Mouse (Mus musculus): Measurements from ENCODE around the gene Cpeb3. TPM values are rescaled to one million over a fixed set of nuclear protein-coding genes. Genes with fewer than 3 reads are reported as not detected.
"Not testable (repeated sequence)": the region's sequence is repeated elsewhere in the genome, so short reads cannot be mapped to it uniquely, and the experiment has no call there.

Cpeb3 gene
- 10 to 100 TPM; 55.2 to 55.9 TPM for total RNA-seq (2021)

GRCm38 (mm10) chr19:37208176-37208755 lies at the start of gene Cpeb3:
Cpeb3 (minus strand) TSS chr19:37208601.
- intact Hi-C loops (cut with DNase I), result loop anchor here (5.0 kb wide), 1 partner anchor 156 kb away; no protein-coding TSS in a partner anchor
- peak; percentile 26 to 40 for DNase-seq (ENCODE audit: extremely low spot score in 1 of 2, low spot score in 2 of 2)

- DNase-seq (ENCODE audit: extremely low spot score in 1 of 2, low spot score in 2 of 2), result no peak
- intact Hi-C loops (cut with DNase I), result no loop called here
Measured at GRCm38 (mm10) chr19:37255321-37255720, 46.9 kb upstream of the Cpeb3 start.

DNA sequence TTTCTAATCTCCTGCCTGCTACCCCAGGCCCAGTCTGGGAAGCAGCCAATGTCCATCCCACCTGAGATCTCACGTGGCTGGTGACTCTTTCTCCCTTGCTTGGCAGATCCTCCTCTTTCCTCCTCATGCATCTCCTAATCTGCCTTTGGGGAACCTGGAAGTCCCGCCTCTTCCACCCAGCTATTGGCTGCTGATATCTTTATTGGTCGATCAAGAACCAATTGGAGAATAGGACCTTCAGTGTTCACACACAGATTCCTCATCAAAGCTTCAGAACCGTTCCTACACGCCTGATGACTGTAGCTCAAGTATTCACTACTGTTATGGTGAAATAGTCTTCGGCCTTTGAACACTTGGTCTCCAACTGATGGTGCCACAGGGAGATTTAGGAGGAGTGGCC lies 43.7 kb upstream of the Cpeb3 start:
- intact Hi-C loops (cut with DNase I), result no loop called here
- DNase-seq (ENCODE audit: extremely low spot score in 1 of 2, low spot score in 2 of 2), result no peak

DNA sequence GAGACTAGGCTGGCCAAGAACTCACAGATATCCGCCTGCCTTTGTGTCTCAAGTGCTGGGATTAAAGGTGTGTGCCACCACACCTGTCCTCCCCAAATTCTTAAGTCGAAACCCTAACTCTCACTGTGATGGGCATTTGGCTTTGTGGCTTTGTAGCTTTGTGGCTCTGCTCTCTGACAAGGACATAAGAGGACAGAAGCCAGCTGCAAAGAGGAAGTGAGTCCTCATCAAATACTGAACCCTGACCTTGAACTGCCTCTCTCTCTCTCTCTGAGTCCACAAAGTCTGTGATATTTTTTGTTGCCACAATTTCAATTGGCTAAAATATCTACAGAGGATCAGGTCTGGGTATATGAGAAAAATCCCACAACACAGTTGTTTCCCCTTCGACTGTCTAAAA lies 39.8 kb upstream of the Cpeb3 start:
- no peak for DNase-seq (ENCODE audit: extremely low spot score in 1 of 2, low spot score in 2 of 2)
- intact Hi-C loops (cut with DNase I), result no loop called here

- intact Hi-C loops (cut with DNase I), result no loop called here
- DNase-seq (ENCODE audit: extremely low spot score in 1 of 2, low spot score in 2 of 2), result no peak
Measured at GRCm38 (mm10) chr19:37246859-37247258, 38.5 kb upstream of the Cpeb3 start.

DNA sequence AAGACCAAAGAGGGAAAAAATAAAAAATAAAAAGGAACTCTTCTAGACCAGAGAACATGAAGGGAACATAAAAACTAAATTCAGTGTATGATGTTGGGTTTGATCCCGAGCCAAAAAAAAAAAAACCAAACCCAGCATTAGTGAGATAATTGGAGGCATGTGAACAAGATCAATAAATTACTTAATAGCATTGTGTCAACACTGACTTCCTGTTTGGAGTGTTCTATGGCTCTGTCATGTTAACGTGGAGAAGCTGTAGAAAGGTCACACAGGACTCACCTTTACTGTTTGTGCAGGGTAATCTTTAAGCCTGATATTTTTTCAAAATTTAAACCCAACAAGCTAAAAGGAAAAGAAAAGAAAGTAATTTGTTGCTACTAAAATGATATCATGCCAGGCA lies 34.3 kb upstream of the Cpeb3 start:
- intact Hi-C loops (cut with DNase I), result no loop called here
- DNase-seq (ENCODE audit: extremely low spot score in 1 of 2, low spot score in 2 of 2), result no peak

GRCm38 (mm10) chr19:37241201-37241600 lies 32.8 kb upstream of the Cpeb3 start:
- DNase-seq (ENCODE audit: extremely low spot score in 1 of 2, low spot score in 2 of 2), result no peak
- intact Hi-C loops (cut with DNase I), result no loop called here

DNA sequence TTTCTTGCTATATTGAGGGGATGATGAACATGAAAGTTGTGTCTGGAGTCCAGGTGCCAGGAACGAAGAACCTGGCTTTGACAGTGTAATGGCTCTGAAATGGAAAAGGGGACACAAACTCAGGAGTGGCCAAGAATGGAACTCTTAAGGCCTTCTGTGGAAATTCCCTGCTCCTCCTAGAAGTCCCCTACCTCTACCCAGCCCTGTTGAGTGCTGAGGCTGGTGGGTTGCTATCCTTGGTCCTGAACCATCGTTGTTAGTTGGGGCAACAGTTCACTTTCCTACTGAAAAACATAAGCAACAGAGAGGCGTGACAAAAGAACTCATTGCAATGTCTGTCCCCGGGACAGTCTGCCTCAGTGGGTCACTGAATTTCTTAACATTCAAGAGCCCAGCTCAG lies 30.7 kb upstream of the Cpeb3 start:
- DNase-seq (ENCODE audit: extremely low spot score in 1 of 2, low spot score in 2 of 2), result no peak
- intact Hi-C loops (cut with DNase I), result no loop called here

- DNase-seq (ENCODE audit: extremely low spot score in 1 of 2, low spot score in 2 of 2), result peak in 1 of 2 experiments; percentile 44
- intact Hi-C loops (cut with DNase I), result no loop called here
Measured at GRCm38 (mm10) chr19:37238651-37239050, 30.2 kb upstream of the Cpeb3 start.

GRCm38 (mm10) chr19:37237712-37238437 lies 29.5 kb upstream of the Cpeb3 start:
- intact Hi-C loops (cut with DNase I), result no loop called here
- no peak for DNase-seq (ENCODE audit: extremely low spot score in 1 of 2, low spot score in 2 of 2)

GRCm38 (mm10) chr19:37237306-37237705 lies 28.9 kb upstream of the Cpeb3 start:
- intact Hi-C loops (cut with DNase I), result no loop called here
- no peak for DNase-seq (ENCODE audit: extremely low spot score in 1 of 2, low spot score in 2 of 2)

DNA sequence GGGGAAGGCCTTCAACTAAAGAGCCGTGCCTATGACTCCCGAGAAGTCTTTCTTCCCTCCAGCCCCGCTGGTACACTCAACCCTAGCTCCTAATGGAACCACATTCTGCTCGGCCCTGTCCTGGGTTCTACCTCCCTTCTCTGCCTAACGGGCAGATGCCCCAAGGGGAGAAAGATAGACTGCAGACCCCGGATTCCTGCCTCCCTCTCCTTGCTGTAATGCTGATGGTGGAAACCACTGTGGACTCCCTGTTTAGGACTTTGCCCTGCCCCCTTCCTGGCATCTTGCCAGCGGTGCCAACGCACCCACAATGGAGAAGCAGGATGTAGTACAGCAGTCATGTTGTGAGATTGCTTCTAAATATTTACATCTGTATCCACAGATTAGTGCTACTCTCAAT lies 27.4 kb upstream of the Cpeb3 start:
- intact Hi-C loops (cut with DNase I), result loop anchor here (1.0 kb wide), 1 partner anchor 265 kb away; no protein-coding TSS in a partner anchor
- DNase-seq (ENCODE audit: extremely low spot score in 1 of 2, low spot score in 2 of 2), result peak in 1 of 2 experiments; percentile 52

- intact Hi-C loops (cut with DNase I), result no loop called here
Measured at GRCm38 (mm10) chr19:37233561-37234539, 25.4 kb upstream of the Cpeb3 start.

GRCm38 (mm10) chr19:37232598-37232997 lies 24.2 kb upstream of the Cpeb3 start:
- intact Hi-C loops (cut with DNase I); DNase-seq (ENCODE audit: extremely low spot score in 1 of 2, low spot score in 2 of 2): not testable (repeated sequence)

More at GRCm38 (mm10) chr19:37233561-37234539, 25.4 kb upstream of the Cpeb3 start:
- DNase-seq (ENCODE audit: extremely low spot score in 1 of 2, low spot score in 2 of 2), result peak in 1 of 2 experiments; percentile 31

GRCm38 (mm10) chr19:37225197-37225862 lies 16.9 kb upstream of the Cpeb3 start:
- DNase-seq (ENCODE audit: extremely low spot score in 1 of 2, low spot score in 2 of 2), result no peak
- intact Hi-C loops (cut with DNase I), result no loop called here

DNA sequence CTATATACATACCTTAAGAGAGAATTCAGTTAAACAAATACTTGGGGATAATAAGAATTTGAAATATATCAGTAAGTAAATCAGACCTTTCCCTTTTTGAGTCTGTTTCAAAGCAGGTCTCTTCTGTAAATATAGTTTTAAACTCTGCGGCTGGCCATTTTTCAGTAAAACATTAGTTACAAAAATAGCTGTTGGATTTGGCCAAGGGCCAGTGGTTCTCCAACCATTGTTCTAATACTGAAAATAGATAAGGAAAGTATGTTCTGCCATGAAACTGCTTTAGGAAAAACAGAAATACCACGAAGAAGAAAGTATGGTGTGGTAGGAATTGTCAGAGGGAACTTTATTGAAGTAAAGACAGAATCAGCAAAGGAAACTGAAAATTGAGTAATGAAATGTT lies 6.3 kb upstream of the Cpeb3 start:
- DNase-seq (ENCODE audit: extremely low spot score in 1 of 2, low spot score in 2 of 2), result no peak
- intact Hi-C loops (cut with DNase I), result no loop called here

DNA sequence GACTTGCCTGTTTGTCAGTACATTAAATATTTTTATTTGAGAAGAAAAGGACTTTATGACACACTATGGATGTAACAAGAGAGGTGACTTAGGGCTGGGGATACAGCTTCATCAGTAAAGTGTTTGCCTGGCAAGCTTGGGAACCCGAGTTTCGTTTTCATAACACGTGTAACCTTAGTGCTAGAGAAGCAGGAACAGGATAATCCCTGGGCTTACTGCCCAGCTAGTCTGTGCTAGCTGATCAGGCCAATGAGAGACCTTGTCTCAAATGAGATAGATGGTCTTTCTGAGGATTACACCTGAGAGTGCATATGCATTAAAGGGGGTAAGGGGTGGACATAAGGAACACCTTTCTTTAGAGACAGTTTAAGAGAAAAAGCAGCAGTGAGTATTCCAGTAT lies 3.0 kb upstream of the Cpeb3 start:
- intact Hi-C loops (cut with DNase I), result no loop called here
- DNase-seq (ENCODE audit: extremely low spot score in 1 of 2, low spot score in 2 of 2), result no peak

- intact Hi-C loops (cut with DNase I), result no loop called here
- no peak for DNase-seq (ENCODE audit: extremely low spot score in 1 of 2, low spot score in 2 of 2)
Measured at GRCm38 (mm10) chr19:37210457-37210856, 2.1 kb upstream of the Cpeb3 start.
